Mouse (Mus musculus) testis, adult 2 months (tissue): Measurements from ENCODE around the gene Mrm2.

Source experiments
- CTCF ChIP-seq: fragments of 200-500 bp; IDR thresholded peaks from 2 replicates; pipeline ENCODE4 v1.5.1; 2012; ENCODE audit warnings: low read depth, mild to moderate bottlenecking, inconsistent platforms, low read length, moderate library complexity; ENCODE audit not compliant: control insufficient read depth, insufficient read depth, insufficient replicate concordance
- POLR2A ChIP-seq: fragments of 200-500 bp; IDR thresholded peaks from 2 replicates; pipeline ENCODE4 v1.6.1; 2012; ENCODE audit warnings: low read depth, mild to moderate bottlenecking, inconsistent platforms, low read length, moderate library complexity; ENCODE audit not compliant: control insufficient read depth

DNA sequence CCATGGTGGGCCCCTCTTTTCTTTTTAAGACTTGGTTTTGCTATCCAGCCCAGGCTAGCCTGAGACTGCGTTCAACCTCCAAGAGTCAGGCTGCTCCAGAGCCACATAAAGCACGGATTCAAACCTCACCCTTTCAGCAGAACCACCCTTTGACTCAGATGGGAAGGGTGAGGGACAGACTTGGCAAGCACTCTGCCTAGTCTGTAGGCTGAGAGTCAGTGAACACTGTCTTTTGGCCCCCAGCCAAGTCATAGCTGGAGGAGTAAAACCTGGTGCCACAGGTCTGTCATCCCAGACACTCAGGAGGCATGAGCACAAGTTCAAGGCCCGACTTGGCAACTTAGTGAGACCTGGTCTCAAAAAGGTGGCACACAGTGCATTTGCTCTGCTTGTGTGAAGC, 15.0 kb downstream of the Mrm2 start:
- TF ChIP-seq CTCF: no peak
- no peak for TF ChIP-seq POLR2A
